Mouse (Mus musculus) ES-E14 (cell line): ENCODE measurements at regions not wholly inside any gene's neighbourhood (a gene's known extent, or its start where the extent isn't known, plus 50 kb on each side); places are given as distances from the start of the nearest gene placed in this dataset.

Experiments
- DNase-seq: peaks from one replicate; pipeline ENCODE4 v3.0.0-alpha.2; 2013; ENCODE audit warnings: low read depth, low spot score
- H3K27ac ChIP-seq: 2 replicates; pipeline ENCODE4 v1.5.1; 2012; ENCODE audit warnings: low read depth, mild to moderate bottlenecking, low read length, moderate library complexity, mixed read lengths; ENCODE audit not compliant: poor library complexity, insufficient read depth, severe bottlenecking
- H3K36me3 ChIP-seq: 2 replicates; pipeline ENCODE4 v1.6.1; 2012; ENCODE audit warnings: mild to moderate bottlenecking, low read length, moderate library complexity, mixed read lengths; ENCODE audit not compliant: control insufficient read depth, poor library complexity, insufficient read depth, severe bottlenecking
- H3K4me1 ChIP-seq, 2 experiments: fragments of 150-350 bp in 1 of 2; sonication (generic) in 1 of 2; 2 replicates each; pipeline ENCODE4 v1.6.1; 2012; ENCODE audit warnings: low read length in 2 of 2, mild to moderate bottlenecking in 1 of 2, mixed read lengths in 1 of 2; ENCODE audit not compliant: control insufficient read depth in 2 of 2, insufficient read depth in 2 of 2, poor library complexity in 1 of 2
- H3K4me3 ChIP-seq, 2 experiments: fragments of 150-350 bp in 1 of 2; sonication (generic) in 1 of 2; 2 replicates each; pipeline ENCODE4 v1.5.1; 2012; ENCODE audit warnings: low read length in 2 of 2, low read depth in 1 of 2, mild to moderate bottlenecking in 1 of 2, mixed read lengths in 1 of 2; ENCODE audit not compliant: insufficient read depth in 1 of 2, poor library complexity in 1 of 2, severe bottlenecking in 1 of 2
- H3K9ac ChIP-seq: 2 replicates; pipeline ENCODE4 v1.6.1; 2012; ENCODE audit warnings: low read depth, mild to moderate bottlenecking, low read length, mixed read lengths; ENCODE audit not compliant: poor library complexity, insufficient read depth, severe bottlenecking
- H3K9me3 ChIP-seq: fragments of 150-350 bp; sonication (generic); 2 replicates; pipeline ENCODE4 v1.6.1; 2012; ENCODE audit warnings: low read depth, mild to moderate bottlenecking, low read length; ENCODE audit not compliant: control insufficient read depth, insufficient read depth
- CHD2 ChIP-seq: IDR thresholded peaks from 2 replicates; pipeline ENCODE4 v1.6.1; 2014; ENCODE audit warnings: mild to moderate bottlenecking, low read depth, low read length, inconsistent platforms
- HCFC1 ChIP-seq: IDR thresholded peaks from 2 replicates; pipeline ENCODE4 v1.6.1; 2012; ENCODE audit warnings: low read length, inconsistent platforms, borderline replicate concordance; ENCODE audit not compliant: insufficient read depth
- MAFK ChIP-seq: IDR thresholded peaks from 2 replicates; pipeline ENCODE4 v1.6.1; 2014; ENCODE audit warnings: mild to moderate bottlenecking, low read depth, low read length, inconsistent platforms; ENCODE audit not compliant: insufficient read depth
- ZC3H11A ChIP-seq: IDR thresholded peaks from 2 replicates; pipeline ENCODE4 v1.6.1; 2012; ENCODE audit warnings: low read depth, mild to moderate bottlenecking, inconsistent platforms, low read length, borderline replicate concordance
- ZNF384 ChIP-seq: IDR thresholded peaks from 2 replicates; pipeline ENCODE4 v1.6.1; 2012; ENCODE audit warnings: low read depth, low read length, inconsistent platforms
- in situ Hi-C, 2 experiments: fragments of 600-800 bp; cut with MboI; formaldehyde crosslinking; loops; one replicate each; pipeline ENCODE4 v1.15.1; 2025; ENCODE audit warnings: low sequenced_read_pairs in 2 of 2, inconsistent platforms in 1 of 2; ENCODE audit not compliant: unreplicated experiment in 2 of 2

DNA sequence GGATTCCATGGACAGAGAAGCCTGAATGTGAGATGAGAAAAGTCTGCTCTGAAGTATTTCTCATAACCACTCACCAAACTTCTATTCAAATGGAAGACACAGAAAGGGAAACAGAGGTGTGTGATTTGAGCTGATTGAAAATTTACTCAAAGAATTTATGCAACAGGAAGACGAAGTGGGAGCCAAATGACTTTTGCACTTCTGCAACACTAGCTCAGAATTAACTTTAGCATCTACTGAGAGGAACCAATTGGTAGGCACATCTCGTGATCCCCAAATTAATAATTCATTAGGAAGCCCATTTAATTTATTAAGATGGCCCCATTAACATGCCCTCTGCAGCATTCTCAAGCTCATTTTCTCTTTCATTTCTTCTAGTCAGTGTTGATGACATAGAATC lies 62.5 kb upstream of the Alk start:
- no peaks in the 10 kb centered on the region for H3K4me1 ChIP-seq
- TF ChIP-seq ZC3H11A (no peak), MAFK (no peak), CHD2 (no peak), HCFC1 (no peak), ZNF384 (no peak)
- no peak for DNase-seq
- no peaks in the 10 kb centered on the region for H3K9me3 ChIP-seq
- no peak overlapping the region for H3K4me3 ChIP-seq
- H3K27ac ChIP-seq = no peak overlapping the region
- no peaks in the 10 kb centered on the region for H3K36me3 ChIP-seq
- H3K9ac ChIP-seq = no peak overlapping the region
- in situ Hi-C loops = no loop called here

DNA sequence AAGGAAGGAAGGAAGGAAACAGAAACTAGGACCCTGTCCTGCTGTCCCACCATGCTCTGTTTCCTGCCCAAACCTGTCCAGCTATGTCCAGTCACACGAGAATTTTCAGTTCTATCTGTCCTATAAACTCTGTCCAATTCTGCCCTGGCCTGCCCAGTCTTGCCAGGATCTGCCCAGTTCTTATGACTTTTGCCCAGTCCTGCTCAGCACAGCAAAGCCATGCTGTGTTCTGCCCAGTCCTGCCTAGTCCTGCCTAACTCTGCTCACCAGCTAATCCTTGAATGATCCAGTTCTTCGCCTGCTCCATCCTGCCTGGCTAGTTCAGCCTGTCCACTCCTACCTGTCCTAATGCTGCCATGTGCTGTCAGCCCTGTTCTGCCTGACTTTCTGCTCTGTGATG lies 57.3 kb upstream of the Alk start:
- in situ Hi-C loops = no loop called here
- no peak for TF ChIP-seq MAFK
- TF ChIP-seq ZC3H11A = no peak
- TF ChIP-seq CHD2 = no peak
- TF ChIP-seq ZNF384 = no peak
- TF ChIP-seq HCFC1 = no peak
- H3K4me3 ChIP-seq = no peak overlapping the region
- no peaks in the 10 kb centered on the region for H3K36me3 ChIP-seq
- DNase-seq = no peak
- no peaks in the 10 kb centered on the region for H3K9me3 ChIP-seq
- no peaks in the 10 kb centered on the region for H3K4me1 ChIP-seq
- no peak overlapping the region for H3K27ac ChIP-seq
- H3K9ac ChIP-seq = no peak overlapping the region

DNA sequence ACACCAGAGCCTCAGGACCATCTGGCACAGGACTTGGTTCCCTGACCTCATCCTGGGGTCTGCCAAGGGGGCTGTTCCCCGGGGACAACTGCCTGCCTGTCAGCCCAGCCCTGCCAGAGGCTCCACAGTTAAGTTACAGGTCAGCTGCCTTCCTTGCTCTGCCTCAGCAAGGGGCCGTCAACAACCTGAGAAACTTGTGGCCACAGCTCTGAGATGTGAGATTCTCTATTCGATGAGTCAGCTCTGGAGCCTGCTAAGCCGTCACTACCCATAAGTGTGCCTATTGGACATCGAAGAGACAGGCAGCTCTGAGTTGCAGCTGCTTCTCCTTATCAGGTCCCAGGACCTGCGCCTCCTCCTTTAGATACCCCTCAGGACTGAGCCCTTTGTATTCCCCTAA lies 54.3 kb upstream of the Alk start:
- Histone ChIP-seq H3K27ac (no peak overlapping the region), H3K9ac (no peak overlapping the region), H3K9me3 (no peaks in the 10 kb centered on the region), H3K36me3 (no peaks in the 10 kb centered on the region), H3K4me1 (no peaks in the 10 kb centered on the region), H3K4me3 (no peak overlapping the region)
- no peak for DNase-seq
- in situ Hi-C loops = no loop called here
- TF ChIP-seq ZC3H11A = no peak
- no peak for TF ChIP-seq MAFK
- TF ChIP-seq HCFC1 = no peak
- no peak for TF ChIP-seq CHD2

DNA sequence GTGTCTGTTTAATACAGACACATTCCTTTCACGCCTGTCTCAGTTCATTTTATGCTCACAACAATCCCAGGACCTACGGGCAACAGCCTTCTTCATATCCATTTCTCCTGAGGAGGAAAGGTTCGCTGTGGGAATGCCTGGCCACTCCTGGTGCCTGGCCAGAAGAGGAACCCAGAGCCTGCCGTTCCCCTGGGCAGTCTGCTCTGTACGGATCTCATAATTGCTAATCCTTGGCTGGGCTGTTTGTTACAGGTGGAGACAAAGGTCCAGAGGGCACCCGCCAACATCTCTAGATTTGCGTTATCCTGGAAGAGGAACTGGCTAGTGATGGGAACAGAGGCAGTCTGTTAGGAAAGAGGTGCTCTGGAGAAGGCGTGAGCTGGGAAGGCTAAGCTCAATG lies 53.4 kb upstream of the Alk start:
- Histone ChIP-seq H3K36me3 (no peaks in the 10 kb centered on the region), H3K9me3 (no peaks in the 10 kb centered on the region), H3K4me3 (no peak overlapping the region), H3K27ac (no peak overlapping the region), H3K9ac (no peak overlapping the region), H3K4me1 (no peaks in the 10 kb centered on the region)
- TF ChIP-seq CHD2 (no peak), HCFC1 (no peak), ZC3H11A (no peak), MAFK (no peak), ZNF384 (no peak)
- in situ Hi-C loops = no loop called here
- DNase-seq = no peak
